Mouse (Mus musculus): ENCODE results near the gene Naip2. TPM values are rescaled to one million over a fixed set of nuclear protein-coding genes. Genes with fewer than 3 reads are reported as not detected.

Gene Naip2
- total RNA-seq, 1 experiment from 2014 or later: 1.1 TPM

DNA sequence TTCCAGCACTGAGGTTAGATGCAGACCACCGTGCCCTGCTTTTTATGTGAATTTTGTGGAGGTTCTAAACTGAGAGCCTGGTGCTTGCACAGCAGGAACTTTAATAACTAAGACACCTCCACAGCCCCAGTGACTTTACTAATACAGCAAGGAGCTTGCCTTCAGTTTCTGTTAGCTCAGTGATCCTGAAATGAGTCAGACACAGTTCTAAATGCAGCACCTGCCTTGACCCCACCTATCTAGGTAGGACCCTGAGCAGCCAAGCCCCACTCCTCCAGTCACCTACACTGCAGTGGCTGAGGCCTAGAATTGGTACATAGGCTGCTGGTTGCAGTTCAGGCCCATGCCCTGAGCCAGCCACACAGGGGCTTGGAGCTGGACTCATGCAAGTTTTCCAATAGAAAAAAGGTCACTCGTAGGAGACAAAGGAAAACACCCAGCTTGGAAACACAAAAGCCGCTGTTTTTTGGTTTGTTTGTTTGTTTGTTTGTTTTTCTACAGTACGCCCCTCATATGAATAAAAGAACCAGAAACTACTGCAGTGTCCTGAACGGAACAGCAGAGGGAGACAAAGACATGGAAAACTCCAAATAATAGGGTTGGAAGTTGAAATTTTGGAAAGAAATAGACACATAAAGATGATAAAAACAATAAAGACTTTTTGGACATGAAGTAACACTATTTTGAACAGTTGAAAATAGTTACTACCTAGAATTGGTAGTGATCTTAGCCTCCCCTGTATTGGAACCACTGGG is 89.5 kb downstream of the Naip2 start:
- DNase-seq: peak; percentile 9

DNA sequence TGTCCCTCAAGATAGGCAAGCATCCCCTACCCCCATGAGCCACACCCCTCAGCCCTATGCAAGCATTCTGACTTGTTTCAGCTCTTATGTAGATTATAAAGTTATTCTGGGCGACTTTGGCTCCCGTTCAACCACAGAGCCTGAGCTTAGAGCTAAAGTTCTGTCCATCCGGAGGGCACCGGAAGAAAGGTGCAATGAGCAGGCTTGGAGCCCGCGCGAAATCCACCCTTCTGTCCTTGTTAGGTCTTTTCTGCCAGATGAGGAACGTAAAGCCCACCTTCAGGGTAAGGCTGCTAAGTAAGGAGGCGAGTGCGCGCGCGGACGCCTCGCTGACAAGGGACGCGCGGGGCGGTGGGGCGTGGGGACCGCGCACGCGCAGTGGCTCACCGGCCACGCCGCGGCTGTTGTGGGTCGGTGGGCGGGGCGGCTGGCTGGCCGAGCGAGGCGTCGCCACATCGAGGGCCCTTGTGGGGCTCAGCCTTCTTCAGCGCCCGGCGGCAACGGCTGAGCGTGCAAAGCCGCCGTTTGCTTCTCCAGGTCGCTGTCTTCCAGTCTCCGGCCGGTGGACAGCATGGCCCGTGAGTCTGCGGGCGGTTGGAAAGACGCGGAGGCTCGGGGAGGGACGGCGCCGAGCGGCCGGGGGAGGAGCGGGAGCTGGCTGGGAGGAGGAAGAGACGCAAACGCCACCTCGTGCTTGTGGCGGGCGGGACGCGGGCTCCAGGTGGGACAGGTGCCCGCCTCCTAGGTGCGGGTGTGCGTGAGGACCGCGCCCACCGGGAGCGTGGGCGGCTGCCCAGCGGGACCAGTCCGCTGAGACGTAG is 94.0 kb downstream of the Naip2 start, which contains the start of gene Serf1:
TSS of gene Serf1 (plus strand) at position 361 of the 821 bp plus-strand sequence.
- DNase-seq: peak; percentile 87

DNA sequence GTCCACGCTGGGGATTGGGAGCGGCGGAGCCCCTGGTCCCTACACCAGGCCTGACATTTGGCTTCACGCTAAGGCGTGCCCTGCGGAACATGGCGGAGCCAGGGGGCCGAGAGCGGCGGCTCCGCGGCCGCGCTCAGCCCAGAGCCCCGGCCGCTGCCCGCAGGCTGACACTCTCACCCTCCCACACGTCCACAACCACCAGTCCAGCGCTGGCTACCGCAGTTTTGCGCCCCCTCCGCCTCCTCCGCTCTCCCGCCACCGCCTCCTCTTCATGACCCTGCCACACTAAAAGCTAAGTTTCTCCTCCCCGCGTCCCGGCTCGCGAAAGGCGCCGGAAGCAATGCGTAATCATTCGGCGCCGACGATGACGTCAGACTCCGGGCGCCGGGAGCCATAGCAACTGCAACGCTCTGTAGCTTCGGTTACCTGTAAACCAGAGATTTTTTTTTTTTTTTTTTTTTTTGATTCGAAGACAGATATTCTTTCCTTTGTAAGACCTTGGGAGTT is 98.1 kb downstream of the Naip2 start, which contains the start of gene Bdp1:
TSS of gene Bdp1 (minus strand) at position 323 of the 507 bp plus-strand sequence.
- peak; percentile 96 for DNase-seq

DNA sequence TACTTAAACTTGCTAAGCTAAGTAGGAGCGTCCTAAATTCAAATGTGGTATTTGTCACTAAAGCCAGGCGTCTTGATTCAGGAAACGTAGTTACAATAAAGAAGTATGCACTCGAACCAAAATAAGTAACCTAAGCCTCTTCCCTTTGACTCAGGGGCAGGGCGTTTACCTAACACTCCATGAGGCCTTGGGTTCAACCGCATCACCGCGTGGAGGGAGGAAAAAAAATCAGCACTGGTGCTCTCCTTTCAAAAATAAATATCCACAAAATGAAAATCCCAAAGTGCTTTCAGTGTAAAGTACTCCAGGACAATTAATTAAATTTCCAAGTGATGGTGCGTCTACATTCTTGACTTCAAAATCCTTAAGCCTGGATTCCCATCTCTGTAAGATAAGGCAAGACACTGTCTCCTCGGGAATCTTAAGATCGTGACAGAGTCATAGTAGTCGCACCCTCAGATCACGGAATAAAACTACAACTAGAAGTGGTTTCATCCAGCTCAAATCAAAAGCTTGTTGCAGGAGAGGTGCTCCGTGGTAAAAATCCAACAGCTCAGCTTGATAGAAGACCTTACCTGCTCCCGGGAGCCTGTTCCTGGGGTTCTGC is 98.7 kb downstream of the Naip2 start:
- peak; percentile 11 for DNase-seq

DNA sequence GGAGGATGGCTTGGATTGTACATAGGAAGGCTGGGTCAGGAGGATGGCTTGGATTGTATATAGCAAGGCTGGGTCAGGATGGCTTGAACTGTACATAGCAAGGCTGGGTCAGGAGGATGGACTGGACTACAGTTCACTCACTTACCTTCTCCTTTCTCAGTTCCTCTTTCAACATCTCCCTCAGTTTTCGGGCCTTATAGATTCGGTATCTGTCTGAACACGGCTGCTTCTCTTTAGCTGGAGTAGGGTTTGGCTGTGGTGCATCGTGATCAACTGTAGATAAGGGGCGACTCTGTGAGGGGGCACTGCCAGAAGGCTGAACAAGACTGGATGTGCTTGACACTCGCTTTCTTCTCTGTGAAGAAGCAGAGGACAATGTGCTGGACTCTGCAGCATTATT is 103.1 kb downstream of the Naip2 start:
- no peak for DNase-seq

Other genes with a start within 250 kb of the Naip2 start
- gene Mccc2, start 186.5 kb downstream of the Naip2 start, total RNA-seq (2021): 76.8 and 82.5 TPM in 2 replicates
- 34.4 and 36.5 TPM in 2 replicates for gene Bdp1, start 98.0 kb downstream of the Naip2 start, total RNA-seq (2021)
- gene Serf1, start 94.1 kb downstream of the Naip2 start, total RNA-seq (2021): 25.4 and 27.0 TPM in 2 replicates
- 28.2 and 37.0 TPM in 2 replicates for gene Smn1, start 77.2 kb downstream of the Naip2 start, total RNA-seq (2021)
- gene Naip5, start 44.2 kb upstream of the Naip2 start, total RNA-seq (2021): 2.3 and 2.7 TPM in 2 replicates
- 0.30 and 0.75 TPM in 2 replicates for gene Naip6, start 115.6 kb upstream of the Naip2 start, total RNA-seq (2021)